Mouse (Mus musculus) hindbrain, postnatal 0 days (tissue): ENCODE results near the gene Barx1. TPM values are rescaled to one million over a fixed set of nuclear protein-coding genes. Genes with fewer than 3 reads are reported as not detected.

Source experiments
- ATAC-seq: fragments of 200-750 bp; cut with Nextera tagmentation; 2 replicates; pipeline ENCODE4 v1.8.0; 2017; ENCODE audit warnings: mild to moderate bottlenecking, moderate TSS enrichment, moderate library complexity
- DNase-seq: peaks from one replicate; pipeline ENCODE4 v3.0.0-alpha.2; 2015; ENCODE audit warnings: low spot score
- H3K27ac ChIP-seq: fragments of 300-500 bp; sonication (generic); 2 replicates; pipeline ENCODE4 v1.5.1; 2014; ENCODE audit warnings: mild to moderate bottlenecking
- H3K27me3 ChIP-seq: fragments of 300-500 bp; sonication (generic); 2 replicates; pipeline ENCODE4 v1.6.1; 2014; ENCODE audit warnings: low read length, mixed read lengths; ENCODE audit not compliant: insufficient read depth
- H3K36me3 ChIP-seq: fragments of 300-500 bp; sonication (generic); 2 replicates; pipeline ENCODE4 v1.6.1; 2014; ENCODE audit warnings: low read length, mixed read lengths; ENCODE audit not compliant: insufficient read depth
- H3K4me1 ChIP-seq: fragments of 300-500 bp; sonication (generic); 2 replicates; pipeline ENCODE4 v1.6.1; 2014; ENCODE audit warnings: antibody characterized with exemption, low read length, mixed read lengths; ENCODE audit not compliant: insufficient read depth
- H3K4me2 ChIP-seq: fragments of 300-500 bp; sonication (generic); 2 replicates; pipeline ENCODE4 v1.6.1; 2014; ENCODE audit warnings: low read depth, mild to moderate bottlenecking, low read length, moderate library complexity, mixed read lengths
- H3K4me3 ChIP-seq: fragments of 300-500 bp; sonication (generic); 2 replicates; pipeline ENCODE4 v1.5.1; 2014; ENCODE audit warnings: low read length
- H3K9ac ChIP-seq: fragments of 300-500 bp; sonication (generic); replicated peaks from 2 replicates; pipeline ENCODE4 v1.6.1; 2014; ENCODE audit warnings: mild to moderate bottlenecking, low read length, moderate library complexity, mixed read lengths
- H3K9me3 ChIP-seq: fragments of 300-500 bp; sonication (generic); 2 replicates; pipeline ENCODE4 v1.6.1; 2016; ENCODE audit warnings: low read length, mixed read lengths
- CTCF ChIP-seq: IDR thresholded peaks from 2 replicates; pipeline ENCODE4 v1.5.1; 2016; ENCODE audit warnings: antibody characterized with exemption, control low read depth, low read depth
- WGBS: fragments of 180-500 bp; shearing (Covaris S2); extraction: QIAGEN DNeasy Blood & Tissue Kit; methylation state at CpG from one replicate; pipeline ENCODE4 v1.1.7; 2014; 5-methylcytosine and 5-hydroxymethylcytosine counted together
- polyA plus RNA-seq: library from polyadenylated mRNA; unstranded; fragments of >200 nt; fragmentation: Nextera tagmentation; extraction: Ambion mirVana; gene quantifications from 2 replicates; pipeline ENCODE4 v1.2.1, GENCODE M21; 2015
- total RNA-seq: library from RNA; depleted of rRNA; stranded (reverse); fragments of >200 nt; gene quantifications from 2 replicates; pipeline ENCODE4 v1.2.3, GENCODE M21; 2014

Gene Barx1
- total and polyA plus RNA-seq, 2 experiments from 2014 or later: not detected

- TF ChIP-seq CTCF: no peak
- H3K27ac ChIP-seq: no peak overlapping the region
- H3K4me1 ChIP-seq: no peaks in the 10 kb centered on the region
- H3K9me3 ChIP-seq: no peaks in the 10 kb centered on the region
- DNase-seq: no peak
- 70% methylated on average over 5 of the region's 5 CpGs for WGBS
- H3K27me3 ChIP-seq: no peaks in the 10 kb centered on the region
- no peak overlapping the region for H3K9ac ChIP-seq
- no peak overlapping the region for H3K4me3 ChIP-seq
- H3K4me2 ChIP-seq: no peak overlapping the region
- H3K36me3 ChIP-seq: no peaks in the 10 kb centered on the region
- no peak for ATAC-seq
Observed at GRCm38 (mm10) chr13:48631691-48632090, 31.1 kb upstream of the Barx1 start.

- no peaks in the 10 kb centered on the region for H3K36me3 ChIP-seq
- ATAC-seq: no peak
- DNase-seq: no peak
- no peak overlapping the region for H3K4me2 ChIP-seq
- H3K4me1 ChIP-seq: no peaks in the 10 kb centered on the region
- TF ChIP-seq CTCF: no peak
- H3K27me3 ChIP-seq: no peaks in the 10 kb centered on the region
- no peaks in the 10 kb centered on the region for H3K9me3 ChIP-seq
- H3K4me3 ChIP-seq: no peak overlapping the region
- no peak overlapping the region for H3K9ac ChIP-seq
- 44% methylated on average over 2 of the region's 2 CpGs for WGBS
- no peak overlapping the region for H3K27ac ChIP-seq
Observed at GRCm38 (mm10) chr13:48637706-48638105, 25.1 kb upstream of the Barx1 start.

GRCm38 (mm10) chr13:48639570-48639969 lies 23.2 kb upstream of the Barx1 start:
- peak; percentile 56; the same call in 1 of the 2 replicates for ATAC-seq
- DNase-seq: peak; percentile 91

GRCm38 (mm10) chr13:48643072-48643471 lies 19.7 kb upstream of the Barx1 start:
- H3K27ac ChIP-seq: no peak overlapping the region
- H3K4me2 ChIP-seq: no peak overlapping the region
- H3K27me3 ChIP-seq: no peaks in the 10 kb centered on the region
- H3K36me3 ChIP-seq: no peaks in the 10 kb centered on the region
- 83% methylated on average over 6 of the region's 6 CpGs for WGBS
- no peak for DNase-seq
- H3K4me1 ChIP-seq: no peaks in the 10 kb centered on the region
- no peaks in the 10 kb centered on the region for H3K9me3 ChIP-seq
- TF ChIP-seq CTCF: no peak
- no peak overlapping the region for H3K9ac ChIP-seq
- ATAC-seq: no peak
- no peak overlapping the region for H3K4me3 ChIP-seq

More at GRCm38 (mm10) chr13:48639570-48639969, 23.2 kb upstream of the Barx1 start:
- Histone ChIP-seq H3K9ac (no peak overlapping the region), H3K4me1 (no peaks in the 10 kb centered on the region), H3K4me3 (no peak overlapping the region), H3K36me3 (no peaks in the 10 kb centered on the region), H3K27ac (no peak overlapping the region), H3K4me2 (no peak overlapping the region), H3K9me3 (no peaks in the 10 kb centered on the region), H3K27me3 (no peaks in the 10 kb centered on the region)
- peak; percentile 95 for TF ChIP-seq CTCF

GRCm38 (mm10) chr13:48643991-48644390 lies 18.8 kb upstream of the Barx1 start:
- H3K4me3 ChIP-seq: no peak overlapping the region
- no peak overlapping the region for H3K9ac ChIP-seq
- no peaks in the 10 kb centered on the region for H3K36me3 ChIP-seq
- DNase-seq: no peak
- no peak overlapping the region for H3K4me2 ChIP-seq
- no peaks in the 10 kb centered on the region for H3K9me3 ChIP-seq
- ATAC-seq: no peak
- no peaks in the 10 kb centered on the region for H3K27me3 ChIP-seq
- no peaks in the 10 kb centered on the region for H3K4me1 ChIP-seq
- WGBS: 92% methylated on average over 3 of the region's 3 CpGs
- TF ChIP-seq CTCF: no peak
- no peak overlapping the region for H3K27ac ChIP-seq

GRCm38 (mm10) chr13:48646696-48647095 lies 16.1 kb upstream of the Barx1 start:
- 0 out of 2 replicates have a peak, but pooled peaks have one; percentile 20 for TF ChIP-seq CTCF
- Histone ChIP-seq H3K9ac (no peak overlapping the region), H3K4me1 (no peaks in the 10 kb centered on the region), H3K36me3 (no peaks in the 10 kb centered on the region), H3K9me3 (no peaks in the 10 kb centered on the region), H3K4me3 (no peak overlapping the region), H3K27ac (no peak overlapping the region), H3K27me3 (no peaks in the 10 kb centered on the region), H3K4me2 (no peak overlapping the region)
- DNase-seq (no peak), ATAC-seq (no peak)
- WGBS: 90% methylated on average over 4 of the region's 4 CpGs

GRCm38 (mm10) chr13:48650615-48651014 lies 12.2 kb upstream of the Barx1 start:
- TF ChIP-seq CTCF: peak; percentile 78
- DNase-seq (peak; percentile 56), ATAC-seq (no peak)
- no peak overlapping the region for H3K27ac ChIP-seq
- H3K4me1 ChIP-seq: no peaks in the 10 kb centered on the region
- 0% methylated on average over 1 of the region's 1 CpGs for WGBS
- H3K4me3 ChIP-seq: no peak overlapping the region
- no peaks in the 10 kb centered on the region for H3K9me3 ChIP-seq
- no peak overlapping the region for H3K4me2 ChIP-seq
- H3K36me3 ChIP-seq: no peaks in the 10 kb centered on the region
- 0 out of 2 replicates have a peak, but pooled peaks cover 4% of the 10 kb centered on the region for H3K27me3 ChIP-seq
- no peak overlapping the region for H3K9ac ChIP-seq
